Mouse (Mus musculus) heart, embryonic 15.5 days (tissue): ENCODE results near the gene Sox5. TPM values are rescaled to one million over a fixed set of nuclear protein-coding genes. Genes with fewer than 3 reads are reported as not detected.
"Not testable (repeated sequence)": the region's sequence is repeated elsewhere in the genome, so short reads cannot be mapped to it uniquely, and the experiment has no call there.

Source experiments
- ATAC-seq: fragments of 200-750 bp; cut with Nextera tagmentation; replicated peaks from 2 replicates; pipeline ENCODE4 v1.8.0; 2017; ENCODE audit warnings: low read depth, moderate TSS enrichment; ENCODE audit not compliant: insufficient number of reproducible peaks, insufficient read depth, low FRiP score
- H3K27ac ChIP-seq: fragments of 300-500 bp; sonication (generic); 2 replicates; pipeline ENCODE4 v1.5.1; 2015; ENCODE audit warnings: mild to moderate bottlenecking, inconsistent platforms
- H3K27me3 ChIP-seq: fragments of 300-500 bp; sonication (generic); 2 replicates; pipeline ENCODE4 v1.6.1; 2015; ENCODE audit warnings: inconsistent platforms
- H3K36me3 ChIP-seq: fragments of 300-500 bp; sonication (generic); 2 replicates; pipeline ENCODE4 v1.6.1; 2015; ENCODE audit warnings: mild to moderate bottlenecking, inconsistent platforms
- H3K4me1 ChIP-seq: fragments of 300-500 bp; sonication (generic); replicated peaks from 2 replicates; pipeline ENCODE4 v1.6.1; 2015; ENCODE audit warnings: inconsistent platforms
- H3K4me2 ChIP-seq: fragments of 300-500 bp; sonication (generic); 2 replicates; pipeline ENCODE4 v1.6.1; 2015; ENCODE audit warnings: inconsistent platforms, mild to moderate bottlenecking, moderate library complexity
- H3K4me3 ChIP-seq: fragments of 300-500 bp; sonication (generic); 2 replicates; pipeline ENCODE4 v1.5.1; 2015; ENCODE audit warnings: mild to moderate bottlenecking, inconsistent platforms
- H3K9ac ChIP-seq: fragments of 300-500 bp; sonication (generic); 2 replicates; pipeline ENCODE4 v1.6.1; 2015; ENCODE audit warnings: mild to moderate bottlenecking, inconsistent platforms
- H3K9me3 ChIP-seq: fragments of 300-500 bp; sonication (generic); replicated peaks from 2 replicates; pipeline ENCODE4 v1.6.1; 2016; ENCODE audit warnings: inconsistent platforms
- WGBS: fragments of 180-500 bp; shearing (Covaris S2); methylation state at CpG from one replicate; pipeline ENCODE4 v1.1.7; 2015; ENCODE audit warnings: mixed read lengths; 5-methylcytosine and 5-hydroxymethylcytosine counted together
- polyA plus RNA-seq: library from polyadenylated mRNA; unstranded; fragments of >200 nt; fragmentation: Nextera tagmentation; extraction: Ambion mirVana; gene quantifications from 2 replicates; pipeline ENCODE4 v1.2.1, GENCODE M21; 2015

Sox5 gene
- polyA plus RNA-seq, 1 experiment from 2014 or later, result 8.9 TPM

GRCm38 (mm10) chr6:144291526-144291925, 490.3 kb downstream of the Sox5 start:
- Histone ChIP-seq H3K4me3 (no peak overlapping the region), H3K9me3 (no peaks in the 10 kb centered on the region), H3K27ac (no peak overlapping the region), H3K4me2 (no peak overlapping the region), H3K36me3 (no peaks in the 10 kb centered on the region), H3K27me3 (no peaks in the 10 kb centered on the region), H3K9ac (no peak overlapping the region), H3K4me1 (no peaks in the 10 kb centered on the region)
- WGBS, result 80% methylated on average over 4 of the region's 4 CpGs
- ATAC-seq, result no peak

GRCm38 (mm10) chr6:144286122-144286521, 495.7 kb downstream of the Sox5 start:
- no peak overlapping the region for H3K4me2 ChIP-seq
- no peaks in the 10 kb centered on the region for H3K27me3 ChIP-seq
- WGBS, result 76% methylated on average over 4 of the region's 4 CpGs
- no peaks in the 10 kb centered on the region for H3K36me3 ChIP-seq
- no peak overlapping the region for H3K4me3 ChIP-seq
- ATAC-seq, result no peak
- no peaks in the 10 kb centered on the region for H3K4me1 ChIP-seq
- no peak overlapping the region for H3K9ac ChIP-seq
- no peaks in the 10 kb centered on the region for H3K9me3 ChIP-seq
- no peak overlapping the region for H3K27ac ChIP-seq

GRCm38 (mm10) chr6:144283191-144283590, 498.6 kb downstream of the Sox5 start:
- 55% methylated on average over 8 of the region's 8 CpGs for WGBS

GRCm38 (mm10) chr6:144282756-144283155, 499.0 kb downstream of the Sox5 start:
- H3K4me1 ChIP-seq, result no peaks in the 10 kb centered on the region
- no peaks in the 10 kb centered on the region for H3K27me3 ChIP-seq
- no peak overlapping the region for H3K27ac ChIP-seq
- no peak for ATAC-seq
- H3K4me3 ChIP-seq, result no peak overlapping the region
- no peaks in the 10 kb centered on the region for H3K36me3 ChIP-seq
- H3K9me3 ChIP-seq, result no peaks in the 10 kb centered on the region
- 72% methylated on average over 12 of the region's 12 CpGs for WGBS
- no peak overlapping the region for H3K4me2 ChIP-seq
- no peak overlapping the region for H3K9ac ChIP-seq

More at GRCm38 (mm10) chr6:144283191-144283590, 498.6 kb downstream of the Sox5 start:
- ATAC-seq, result no peak
- Histone ChIP-seq H3K36me3 (no peaks in the 10 kb centered on the region), H3K27me3 (no peaks in the 10 kb centered on the region), H3K4me3 (no peak overlapping the region), H3K9ac (no peak overlapping the region), H3K27ac (no peak overlapping the region), H3K4me2 (no peak overlapping the region), H3K4me1 (no peaks in the 10 kb centered on the region), H3K9me3 (no peaks in the 10 kb centered on the region)

DNA sequence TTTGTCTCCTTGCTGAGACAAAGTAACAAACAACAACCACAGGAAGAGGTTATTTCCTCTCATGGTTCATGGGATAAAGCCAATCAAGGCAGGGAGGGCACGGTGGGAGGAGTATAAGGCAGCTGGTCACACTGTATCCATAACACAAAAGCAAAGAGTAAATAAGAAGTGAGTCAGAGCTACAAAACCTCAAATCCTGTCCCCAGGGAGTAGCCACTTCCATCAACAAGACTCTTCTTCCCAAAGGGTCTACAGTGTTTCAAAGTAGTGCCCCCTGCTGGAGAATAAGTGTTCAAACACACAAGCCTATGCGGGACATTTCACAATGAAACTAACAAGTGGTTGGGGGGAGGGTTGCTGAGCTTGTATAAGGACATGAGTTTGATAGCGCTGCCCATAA, 500.1 kb downstream of the Sox5 start:
- Histone ChIP-seq H3K4me2 (no peak overlapping the region), H3K36me3 (no peaks in the 10 kb centered on the region), H3K27ac (no peak overlapping the region), H3K4me3 (no peak overlapping the region), H3K27me3 (no peaks in the 10 kb centered on the region), H3K4me1 (no peaks in the 10 kb centered on the region), H3K9ac (no peak overlapping the region), H3K9me3 (no peaks in the 10 kb centered on the region)
- WGBS, result 86% methylated on average over 3 of the region's 3 CpGs
- no peak for ATAC-seq

DNA sequence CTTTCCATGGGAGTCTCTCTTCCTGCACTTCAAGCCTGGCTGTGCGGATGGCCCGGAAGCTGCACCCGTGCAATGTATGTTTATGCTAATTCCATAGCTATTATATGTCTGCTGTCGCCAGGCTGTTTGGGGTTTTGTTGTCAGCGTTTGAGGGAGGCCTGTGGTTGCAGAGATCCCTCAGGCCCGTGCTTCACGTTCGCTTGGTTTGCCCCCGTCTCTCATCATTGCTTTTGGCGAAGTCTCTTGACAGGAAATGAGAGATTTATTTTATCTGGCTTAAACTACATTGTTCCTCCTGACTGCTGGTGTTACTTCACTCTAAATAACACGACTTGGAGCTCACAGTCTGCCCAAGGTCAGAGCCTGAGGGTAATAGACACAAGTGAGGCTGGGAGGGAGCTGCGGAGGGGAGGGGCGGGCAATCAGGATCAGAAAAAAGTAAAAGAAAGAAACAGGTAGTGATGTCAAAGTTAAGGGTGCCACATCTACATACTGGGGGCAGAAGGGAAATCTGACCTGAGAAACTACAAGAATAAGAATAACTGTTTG, 503.2 kb downstream of the Sox5 start:
- Histone ChIP-seq H3K9ac (no peak overlapping the region), H3K9me3 (no peaks in the 10 kb centered on the region), H3K27ac (no peak overlapping the region), H3K4me1 (no peaks in the 10 kb centered on the region), H3K4me3 (no peak overlapping the region), H3K4me2 (no peak overlapping the region), H3K27me3 (no peaks in the 10 kb centered on the region), H3K36me3 (no peaks in the 10 kb centered on the region)
- 59% methylated on average over 13 of the region's 13 CpGs for WGBS
- ATAC-seq, result no peak

- not testable (repeated sequence) for ATAC-seq, H3K36me3 ChIP-seq, H3K27me3 ChIP-seq, H3K4me1 ChIP-seq, H3K9me3 ChIP-seq, H3K27ac ChIP-seq, H3K4me3 ChIP-seq, H3K9ac ChIP-seq, H3K4me2 ChIP-seq
- WGBS, result 45% methylated on average over 4 of the region's 4 CpGs
Measured at GRCm38 (mm10) chr6:144273425-144273824, 508.4 kb downstream of the Sox5 start.

- Histone ChIP-seq H3K27me3 (no peaks in the 10 kb centered on the region), H3K4me3 (no peak overlapping the region), H3K4me1 (no peaks in the 10 kb centered on the region), H3K4me2 (no peak overlapping the region), H3K27ac (no peak overlapping the region), H3K9ac (no peak overlapping the region), H3K36me3 (no peaks in the 10 kb centered on the region), H3K9me3 (no peaks in the 10 kb centered on the region)
- no peak for ATAC-seq
- 88% methylated on average over 2 of the region's 2 CpGs for WGBS
Measured at GRCm38 (mm10) chr6:144271326-144271725, 510.5 kb downstream of the Sox5 start.

DNA sequence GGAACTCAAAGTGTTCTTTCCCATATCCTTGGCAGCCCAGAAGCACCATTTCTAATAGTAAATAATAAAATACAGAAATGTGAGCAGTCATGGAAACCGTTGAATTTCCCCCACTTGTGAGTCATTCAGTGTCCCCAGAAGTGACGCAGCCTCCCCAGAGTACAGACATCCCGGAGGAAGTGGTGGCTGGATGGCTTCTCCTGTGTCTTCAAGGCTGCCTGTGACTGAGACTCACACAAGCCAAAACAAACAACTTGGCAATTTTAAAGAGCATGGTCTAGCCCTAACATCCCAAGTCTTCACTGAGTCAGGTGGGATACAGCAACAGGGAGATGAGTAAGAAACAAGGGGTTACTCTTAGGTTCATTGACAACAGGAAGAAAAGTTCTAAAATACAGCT, 511.5 kb downstream of the Sox5 start:
- no peaks in the 10 kb centered on the region for H3K27me3 ChIP-seq
- H3K4me1 ChIP-seq, result no peaks in the 10 kb centered on the region
- WGBS, result 72% methylated on average over 3 of the region's 3 CpGs
- H3K9ac ChIP-seq, result no peak overlapping the region
- no peak overlapping the region for H3K4me3 ChIP-seq
- H3K27ac ChIP-seq, result no peak overlapping the region
- no peaks in the 10 kb centered on the region for H3K9me3 ChIP-seq
- no peaks in the 10 kb centered on the region for H3K36me3 ChIP-seq
- no peak for ATAC-seq
- H3K4me2 ChIP-seq, result no peak overlapping the region

- H3K27ac ChIP-seq, result no peak overlapping the region
- no peaks in the 10 kb centered on the region for H3K27me3 ChIP-seq
- no peak overlapping the region for H3K9ac ChIP-seq
- H3K36me3 ChIP-seq, result no peaks in the 10 kb centered on the region
- H3K4me1 ChIP-seq, result no peaks in the 10 kb centered on the region
- 64% methylated on average over 4 of the region's 4 CpGs for WGBS
- no peaks in the 10 kb centered on the region for H3K9me3 ChIP-seq
- no peak overlapping the region for H3K4me2 ChIP-seq
- no peak for ATAC-seq
- H3K4me3 ChIP-seq, result no peak overlapping the region
Measured at GRCm38 (mm10) chr6:144269666-144270065, 512.1 kb downstream of the Sox5 start.

- no peak overlapping the region for H3K4me3 ChIP-seq
- no peaks in the 10 kb centered on the region for H3K36me3 ChIP-seq
- no peaks in the 10 kb centered on the region for H3K27me3 ChIP-seq
- H3K27ac ChIP-seq, result no peak overlapping the region
- no peak overlapping the region for H3K9ac ChIP-seq
- H3K4me2 ChIP-seq, result no peak overlapping the region
- WGBS, result 68% methylated on average over 5 of the region's 5 CpGs
- no peaks in the 10 kb centered on the region for H3K9me3 ChIP-seq
- 0 out of 2 replicates have a peak, but pooled peaks cover 2% of the 10 kb centered on the region for H3K4me1 ChIP-seq
- ATAC-seq, result no peak
Measured at GRCm38 (mm10) chr6:144265752-144266151, 516.0 kb downstream of the Sox5 start.

GRCm38 (mm10) chr6:144265004-144265403, 516.8 kb downstream of the Sox5 start:
- WGBS, result 72% methylated on average over 7 of the region's 7 CpGs
- no peak for ATAC-seq

More at GRCm38 (mm10) chr6:144265004-144265403, 516.8 kb downstream of the Sox5 start:
- Histone ChIP-seq H3K36me3 (no peaks in the 10 kb centered on the region), H3K27me3 (no peaks in the 10 kb centered on the region), H3K9me3 (no peaks in the 10 kb centered on the region), H3K4me1 (0 out of 2 replicates have a peak, but pooled peaks cover 2% of the 10 kb centered on the region), H3K4me3 (no peak overlapping the region), H3K9ac (no peak overlapping the region), H3K27ac (no peak overlapping the region), H3K4me2 (no peak overlapping the region)
